Mouse (Mus musculus) cerebellum, postnatal 25 days (tissue): ENCODE results near the gene Olfr462.

ENCODE experiments used
- DNase-seq, 2 experiments: peaks; one replicate each; pipeline ENCODE4 v3.0.0; 2021; ENCODE audit warnings: mixed read lengths in 2 of 2

The Olfr462 gene

DNA sequence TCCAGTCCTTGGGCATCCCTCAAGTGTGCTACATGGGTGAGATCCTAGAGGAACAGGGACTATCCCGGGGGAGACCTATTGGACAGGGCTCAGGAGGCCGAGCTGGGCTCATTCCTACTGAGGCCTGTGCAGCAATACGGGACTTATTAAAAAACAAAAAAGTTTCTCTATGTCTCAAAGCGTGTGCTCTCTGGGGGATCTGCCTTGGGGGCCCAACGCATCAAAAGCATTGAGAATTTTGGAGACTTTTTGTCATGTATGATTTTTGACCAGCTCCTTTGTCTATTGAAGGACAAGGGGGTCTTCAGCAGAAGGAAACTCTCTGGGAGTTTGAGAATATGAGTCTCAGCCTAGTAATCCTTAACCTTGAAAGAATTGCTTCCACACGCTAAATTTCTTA is at the start of gene Olfr462:
Gene Olfr462 (minus strand): TSS at position 101 of the 400 bp plus-strand sequence.
- DNase-seq = no peak

- no peak for DNase-seq
Measured at GRCm38 (mm10) chr11:87935467-87935866, 43.4 kb upstream of the Olfr462 start.

DNA sequence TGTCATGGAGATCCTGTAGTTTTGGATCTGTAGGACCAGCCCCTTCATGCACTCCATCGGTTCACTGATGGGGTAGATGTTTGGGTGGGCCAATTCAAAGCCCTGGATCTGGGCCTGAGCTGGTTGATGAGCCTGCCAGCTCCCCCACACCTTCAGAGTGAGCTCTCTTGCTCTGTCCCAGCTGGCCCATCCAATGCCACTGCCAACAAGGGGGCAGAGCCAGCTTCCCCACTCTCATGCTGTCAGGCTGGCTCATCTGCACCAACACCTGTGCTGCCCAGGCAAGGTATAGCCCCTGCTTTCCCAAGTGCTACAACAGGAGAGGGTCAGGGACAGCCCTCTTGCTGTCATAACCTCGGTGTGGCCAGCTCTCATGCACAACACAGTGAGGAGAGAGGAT is 41.7 kb upstream of the Olfr462 start:
- DNase-seq = no peak

DNA sequence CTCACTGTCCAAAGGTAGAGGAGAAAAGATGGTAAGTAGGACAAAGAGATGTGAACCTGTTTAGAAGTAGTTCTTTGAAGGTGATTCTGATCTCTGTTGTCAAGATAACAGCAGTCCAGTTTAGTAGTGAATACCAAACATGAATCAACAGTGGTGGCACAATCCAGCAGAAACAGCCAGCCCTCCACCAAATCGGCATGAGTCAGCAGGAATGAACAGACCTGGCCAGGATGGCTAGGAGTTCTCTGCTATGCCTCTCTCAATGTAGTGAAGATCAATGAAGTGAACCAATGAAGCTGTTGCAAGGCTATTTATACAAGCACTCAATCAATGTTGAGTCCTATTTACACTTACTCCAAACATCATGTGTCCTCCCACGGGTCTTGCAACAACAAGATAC is 38.3 kb upstream of the Olfr462 start:
- DNase-seq = no peak

DNA sequence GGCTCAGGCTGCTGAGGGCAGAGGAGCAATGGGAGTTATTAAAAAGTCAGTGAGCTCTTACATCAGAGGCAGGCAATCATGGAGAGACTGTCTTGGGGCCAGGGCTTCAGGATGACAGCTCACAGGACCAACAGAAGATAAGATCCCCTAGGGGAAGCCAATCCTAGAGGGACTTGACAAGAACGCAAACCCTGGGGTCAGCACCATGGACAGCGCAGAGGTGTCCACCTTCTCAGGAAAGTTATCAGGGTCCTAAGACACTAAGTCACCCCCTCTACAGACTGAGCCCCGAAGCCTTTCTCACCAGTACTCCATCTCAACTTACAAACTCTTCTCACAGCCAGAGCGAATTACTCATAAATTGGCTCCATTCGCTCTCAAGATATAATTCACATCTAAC is 28.9 kb upstream of the Olfr462 start, which contains the start of gene Olfr464:
Gene Olfr464 (minus strand): TSS at position 2 of the 400 bp plus-strand sequence.
- DNase-seq = no peak

- no peak for DNase-seq
Measured at GRCm38 (mm10) chr11:87920301-87920700, 28.2 kb upstream of the Olfr462 start.

DNA sequence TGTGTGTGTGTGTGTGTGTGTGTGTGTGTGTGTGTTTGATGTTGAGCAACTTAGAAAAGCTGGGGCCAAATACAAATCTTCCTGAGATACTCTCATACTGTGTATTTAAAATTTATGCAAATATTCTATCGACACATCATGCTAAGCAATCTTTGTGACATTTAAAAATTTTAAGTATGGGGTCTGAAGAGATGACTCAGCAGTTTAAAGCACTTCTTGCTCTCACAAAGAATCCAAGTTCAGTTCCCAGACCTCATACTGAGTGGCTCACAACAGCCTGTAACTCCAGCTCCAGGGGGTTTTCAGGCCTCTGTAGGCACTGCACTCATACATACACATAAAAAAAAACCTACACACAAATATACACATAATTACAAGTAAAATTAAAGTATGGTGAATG is 23.9 kb upstream of the Olfr462 start:
- no peak for DNase-seq

DNA sequence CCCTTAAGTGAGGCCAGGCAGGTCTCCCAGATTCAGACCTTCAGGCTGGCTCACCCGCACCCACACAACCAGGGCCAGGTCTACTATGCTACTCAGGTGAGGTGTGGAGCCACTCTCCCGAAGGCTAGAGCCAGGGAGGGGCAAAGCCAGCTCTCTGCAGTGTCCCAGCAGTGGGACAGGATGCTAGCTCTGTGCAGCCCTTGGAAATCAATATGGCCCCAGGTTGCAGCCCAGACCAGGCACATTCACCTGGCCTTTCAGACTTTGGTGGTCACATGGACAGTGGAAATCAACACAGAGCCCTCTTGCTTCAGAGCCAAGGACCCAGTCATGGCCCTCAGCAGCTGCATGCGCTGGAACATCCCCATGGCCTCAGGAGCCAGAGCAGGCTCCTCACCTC is 12.3 kb upstream of the Olfr462 start:
- no peak for DNase-seq

- DNase-seq = no peak
Measured at GRCm38 (mm10) chr11:87897287-87897686, 5.2 kb upstream of the Olfr462 start, which contains the start of gene Olfr463. Gene Olfr463 (minus strand): TSS chr11:87897387.

DNA sequence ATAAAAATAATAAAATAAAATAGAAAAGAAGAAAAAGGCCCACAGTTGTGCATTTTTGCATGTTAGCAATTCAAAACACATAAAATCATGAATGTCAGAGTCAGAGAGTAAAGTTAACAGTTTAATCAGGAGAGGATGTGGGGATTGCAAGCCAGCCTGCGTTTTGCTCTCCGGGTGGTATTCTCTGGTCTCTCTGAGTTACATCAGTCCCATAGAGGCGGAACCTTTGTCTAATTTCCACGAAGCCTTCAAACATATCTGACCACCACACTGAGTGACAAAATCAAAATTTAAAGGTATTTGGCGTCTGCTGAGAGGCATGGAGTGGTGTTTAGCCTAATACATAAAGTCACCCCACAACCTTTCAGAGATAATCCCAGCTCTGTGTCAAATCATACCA is 7.2 kb downstream of the Olfr462 start:
- DNase-seq = no peak

- DNase-seq = peak in 1 of 2 experiments; percentile 18
Measured at GRCm38 (mm10) chr11:87883493-87883892, 8.6 kb downstream of the Olfr462 start.

- no peak for DNase-seq
Measured at GRCm38 (mm10) chr11:87881714-87882113, 10.4 kb downstream of the Olfr462 start.

GRCm38 (mm10) chr11:87879826-87880225 is 12.2 kb downstream of the Olfr462 start:
- DNase-seq = no peak

- no peak for DNase-seq
Measured at GRCm38 (mm10) chr11:87875436-87875835, 16.6 kb downstream of the Olfr462 start, which contains the start of gene Epx. Gene Epx (minus strand): TSS chr11:87875536.

GRCm38 (mm10) chr11:87871766-87872165 is 20.3 kb downstream of the Olfr462 start:
- no peak for DNase-seq

DNA sequence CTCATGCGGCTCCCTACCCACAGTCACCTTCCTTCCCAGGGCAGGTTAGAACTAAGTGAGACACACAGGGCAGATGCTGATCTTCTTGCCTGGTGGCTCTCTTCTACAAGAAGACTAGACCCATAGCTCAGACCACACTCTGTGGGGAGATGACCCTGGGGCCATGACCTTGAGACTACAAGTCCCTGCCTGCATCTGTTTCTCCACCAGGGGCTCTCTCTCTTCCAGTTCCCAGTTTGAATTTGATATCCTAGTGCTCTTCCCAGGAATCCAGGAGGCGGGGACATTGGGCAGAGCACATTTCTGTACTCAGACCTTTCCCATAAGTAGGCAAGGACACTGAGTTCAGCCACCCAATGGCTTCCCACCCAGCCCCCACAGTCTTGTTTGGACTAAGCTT is 22.0 kb downstream of the Olfr462 start:
- no peak for DNase-seq

DNA sequence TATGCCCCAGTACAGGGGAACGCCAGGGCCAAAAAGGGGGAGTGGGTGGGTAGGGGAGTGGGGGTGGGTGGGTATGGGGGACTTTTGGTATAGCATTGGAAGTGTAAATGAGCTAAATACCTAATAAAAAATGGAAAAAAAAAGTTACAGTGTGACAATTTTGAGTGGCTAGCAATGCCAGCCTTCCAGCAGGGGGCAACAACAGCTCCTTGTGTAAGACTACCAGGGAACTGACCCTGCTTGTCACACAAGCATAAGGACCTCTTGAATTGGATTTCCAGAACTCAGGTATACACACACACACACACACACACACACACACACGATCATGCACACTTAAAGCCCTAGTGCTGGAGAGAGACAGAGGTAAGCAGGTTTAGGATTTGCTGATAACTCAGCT is 25.2 kb downstream of the Olfr462 start:
- peak in 1 of 2 experiments; percentile 26 for DNase-seq

DNA sequence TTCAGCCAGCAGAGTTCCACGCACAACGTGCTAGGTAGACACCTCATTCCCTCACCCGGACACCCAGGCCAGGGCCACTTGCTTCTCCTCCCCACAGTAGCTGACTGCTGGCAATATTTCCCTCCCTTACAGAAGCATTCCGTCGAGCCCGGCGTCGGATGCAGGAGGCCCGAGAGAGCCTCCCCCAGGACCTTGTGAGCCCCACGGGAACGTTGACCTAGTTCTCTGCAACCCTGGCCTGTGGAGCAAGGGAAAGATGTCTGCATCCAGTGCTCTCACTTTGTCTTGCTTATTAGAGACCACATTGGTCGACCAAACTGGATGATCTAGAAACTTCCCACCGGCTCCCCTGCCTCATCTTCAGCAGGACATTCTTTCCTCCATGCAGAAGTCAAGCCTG is 29.3 kb downstream of the Olfr462 start:
- no peak for DNase-seq

- no peak for DNase-seq
Measured at GRCm38 (mm10) chr11:87860426-87860825, 31.6 kb downstream of the Olfr462 start.

DNA sequence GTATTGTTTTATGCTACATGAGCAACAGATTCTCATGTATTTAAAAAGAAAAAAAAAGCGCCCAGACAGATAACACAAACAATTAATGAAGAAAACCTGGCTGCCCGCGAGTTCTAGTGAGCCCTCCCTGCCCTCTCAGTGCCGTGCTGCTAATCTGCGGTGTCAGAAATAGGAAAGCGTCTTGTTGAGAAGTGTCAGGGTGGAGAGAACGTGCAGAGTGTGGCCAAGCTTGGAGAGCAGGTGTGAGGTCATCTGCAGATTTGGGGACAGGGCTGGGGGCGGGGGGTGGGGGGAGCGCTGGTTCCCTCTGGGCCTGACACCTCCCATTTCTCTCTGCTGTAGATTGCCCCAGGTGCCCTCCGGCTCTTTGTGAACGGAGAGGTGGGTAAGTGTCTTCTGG is 32.8 kb downstream of the Olfr462 start:
- no peak for DNase-seq

DNA sequence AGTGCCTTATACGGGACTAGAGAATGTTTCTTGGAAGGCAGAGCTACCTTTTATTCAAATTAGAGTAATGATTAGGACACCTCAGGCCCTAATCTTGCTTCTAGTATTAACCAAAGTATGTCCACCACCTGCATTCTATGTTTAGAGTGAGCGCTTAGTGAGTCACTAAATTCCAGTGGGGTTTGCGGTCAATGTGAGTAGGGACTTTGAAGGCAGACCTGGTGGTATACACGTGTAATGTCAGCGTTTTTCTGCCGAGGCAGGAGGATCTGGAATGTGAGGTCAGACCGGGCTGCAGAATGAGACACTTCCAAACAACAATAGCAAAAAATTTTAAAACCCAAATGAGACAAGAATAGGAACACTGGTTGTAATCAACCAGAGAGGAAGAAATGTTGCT is 37.5 kb downstream of the Olfr462 start:
- no peak for DNase-seq

DNA sequence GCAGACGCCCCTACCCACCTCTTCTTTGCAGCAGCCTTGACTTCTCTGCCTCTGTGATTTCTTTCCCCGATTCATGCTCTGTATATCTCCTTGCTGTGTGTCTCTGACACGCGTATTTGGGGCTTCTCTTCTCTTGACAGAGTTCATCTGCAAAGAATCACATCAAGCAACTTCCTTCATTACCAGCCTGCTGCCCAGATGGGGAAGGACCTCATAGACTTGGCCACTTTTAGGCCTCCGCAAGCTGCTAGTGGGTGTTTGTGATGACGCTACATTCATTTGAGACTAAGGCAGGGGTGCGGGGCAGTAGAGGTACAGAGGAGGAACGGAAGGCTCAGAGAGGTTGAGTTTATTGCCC is 38.5 kb downstream of the Olfr462 start:
- peak in 1 of 2 experiments; percentile 34 for DNase-seq

DNA sequence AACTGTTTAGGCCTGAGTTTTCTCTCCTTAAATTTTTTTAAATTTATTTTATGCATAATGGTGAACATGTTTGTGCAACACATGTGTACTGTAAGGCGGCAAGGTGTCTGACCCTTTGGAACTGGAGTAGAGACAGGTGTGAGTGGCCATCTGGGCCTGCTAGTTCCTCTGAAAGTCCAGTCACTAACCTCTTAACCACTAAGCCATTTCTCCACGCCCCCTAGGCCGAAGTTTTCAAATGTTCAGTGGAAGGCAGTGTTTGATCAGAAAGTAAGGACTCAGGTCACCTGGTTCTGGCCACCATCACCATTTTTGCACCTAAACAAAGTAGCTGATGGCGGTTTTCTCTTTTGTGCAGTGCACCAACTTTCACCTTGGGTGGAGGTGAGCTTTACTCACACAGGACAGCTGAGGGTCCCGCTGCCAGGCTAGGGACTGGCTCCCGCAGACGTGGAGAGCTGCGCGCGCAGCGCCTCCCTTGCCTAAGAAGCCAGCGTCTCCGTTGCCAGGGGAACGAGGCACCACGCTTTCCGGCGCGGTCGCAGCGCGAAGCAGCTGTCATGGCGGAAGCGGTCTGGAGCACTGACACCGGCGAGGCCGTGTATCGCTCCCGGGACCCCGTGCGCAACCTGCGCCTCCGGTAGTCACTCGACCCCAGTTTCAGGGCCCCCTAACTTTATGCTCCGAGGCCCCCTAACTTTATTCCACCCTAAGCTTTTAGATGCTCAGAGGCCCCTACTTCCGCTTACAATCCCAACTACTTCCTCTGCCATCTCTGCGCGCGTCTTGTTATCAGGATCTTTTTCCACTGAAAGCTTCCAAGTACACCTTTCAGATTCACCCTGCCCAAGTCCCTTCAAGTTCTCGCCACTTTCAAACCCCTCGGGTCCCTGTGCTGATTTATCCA is 39.1 kb downstream of the Olfr462 start, which contains the start of gene Mks1:
Gene Mks1 (plus strand): TSS at position 526 of the 907 bp plus-strand sequence.
- DNase-seq = peak; percentile 92 to 95

GRCm38 (mm10) chr11:87847884-87848283 is 44.2 kb downstream of the Olfr462 start:
- no peak for DNase-seq
